Mouse (Mus musculus): ENCODE measurements around the gene Cd47.

GRCm38 (mm10) chr16:49802993-49803392 lies 2.7 kb downstream of the Cd47 start:
- TF ChIP-seq CTCF (conservative IDR thresholded peaks at IDR 0.05; ENCODE audit: low read length) (no peak), NANOG (IDR thresholded peaks at IDR 0.05; ENCODE audit: borderline replicate concordance, low read length) (no peak)

Data from E14TG2a.4 (cell line).